Mouse (Mus musculus) limb, embryonic 14.5 days (tissue): Measurements from ENCODE around the gene Vwa5b1. TPM values are rescaled to one million over a fixed set of nuclear protein-coding genes. Genes with fewer than 3 reads are reported as not detected.

Source experiments
- ATAC-seq: fragments of 200-750 bp; cut with Nextera tagmentation; 2 replicates; pipeline ENCODE4 v1.8.0; 2017; ENCODE audit warnings: low read depth, moderate number of reproducible peaks, moderate TSS enrichment; ENCODE audit not compliant: low FRiP score
- DNase-seq: peaks from one replicate; pipeline ENCODE4 v3.0.0-alpha.2; 2015; ENCODE audit warnings: low spot score
- H3K27ac ChIP-seq: fragments of 300-500 bp; sonication (generic); replicated peaks from 2 replicates; pipeline ENCODE4 v1.5.1; 2014; ENCODE audit warnings: low read depth, mild to moderate bottlenecking, low read length, moderate library complexity, mixed read lengths
- H3K27me3 ChIP-seq: fragments of 300-500 bp; sonication (generic); 2 replicates; pipeline ENCODE4 v1.6.1; 2014; ENCODE audit warnings: low read length, mixed read lengths; ENCODE audit not compliant: control insufficient read depth, insufficient read depth
- H3K36me3 ChIP-seq: fragments of 300-500 bp; sonication (generic); 2 replicates; pipeline ENCODE4 v1.6.1; 2014; ENCODE audit warnings: mild to moderate bottlenecking, low read length, moderate library complexity, mixed read lengths; ENCODE audit not compliant: control insufficient read depth, insufficient read depth
- H3K4me1 ChIP-seq: fragments of 300-500 bp; sonication (generic); 2 replicates; pipeline ENCODE4 v1.6.1; 2014; ENCODE audit warnings: antibody characterized with exemption, low read length, mixed read lengths; ENCODE audit not compliant: control insufficient read depth, insufficient read depth
- H3K4me2 ChIP-seq: fragments of 300-500 bp; sonication (generic); replicated peaks from 2 replicates; pipeline ENCODE4 v1.6.1; 2014; ENCODE audit warnings: low read depth, mild to moderate bottlenecking, low read length, moderate library complexity; ENCODE audit not compliant: severe bottlenecking
- H3K4me3 ChIP-seq: fragments of 300-500 bp; sonication (generic); replicated peaks from 2 replicates; pipeline ENCODE4 v1.5.1; 2014; ENCODE audit warnings: low read length
- H3K9ac ChIP-seq: fragments of 300-500 bp; sonication (generic); 2 replicates; pipeline ENCODE4 v1.6.1; 2014; ENCODE audit warnings: mild to moderate bottlenecking, low read depth, low read length, moderate library complexity; ENCODE audit not compliant: severe bottlenecking
- H3K9me3 ChIP-seq: fragments of 300-500 bp; sonication (generic); 2 replicates; pipeline ENCODE4 v1.6.1; 2016; ENCODE audit warnings: low read length; ENCODE audit not compliant: control insufficient read depth
- POLR2A ChIP-seq: fragments of 200-500 bp; IDR thresholded peaks from 2 replicates; pipeline ENCODE4 v1.8.0; 2012; ENCODE audit warnings: inconsistent platforms, mild to moderate bottlenecking, moderate library complexity, borderline replicate concordance; ENCODE audit not compliant: insufficient read depth, insufficient read length; ENCODE audit errors: extremely low read depth
- WGBS: fragments of 180-500 bp; shearing (Covaris S2); extraction: QIAGEN DNeasy Blood & Tissue Kit; methylation state at CpG from one replicate; pipeline ENCODE4 v1.1.7; 2014; 5-methylcytosine and 5-hydroxymethylcytosine counted together
- polyA plus RNA-seq, 2 experiments: library from polyadenylated mRNA; depleted of rRNA in 1 of 2; stranded (reverse) in 1 of 2; unstranded in 1 of 2; fragments of >200 nt; fragmentation: Nextera tagmentation in 1 of 2; extraction: Ambion mirVana in 1 of 2; gene quantifications; 2 replicates each; pipeline versions ENCODE4 v1.2.1 to v1.2.3; 2012 to 2014

Gene Vwa5b1
- polyA plus RNA-seq, 2 experiments = 0.03 to 0.04 TPM

- Histone ChIP-seq H3K9me3 (no peaks in the 10 kb centered on the region), H3K4me1 (0 out of 2 replicates have a peak, but pooled peaks cover 5% of the 10 kb centered on the region), H3K27me3 (peaks cover 30% of the 10 kb centered on the region), H3K9ac (no peak overlapping the region), H3K36me3 (no peaks in the 10 kb centered on the region), H3K4me2 (no peak overlapping the region), H3K27ac (no peak overlapping the region), H3K4me3 (no peak overlapping the region)
- DNase-seq (no peak), ATAC-seq (no peak)
- WGBS = 3% methylated on average over 14 of the region's 14 CpGs
- no peak for TF ChIP-seq POLR2A
Measured at GRCm38 (mm10) chr4:138554934-138555333, 80.8 kb downstream of the Vwa5b1 start.

- no peak for DNase-seq
- no peak for TF ChIP-seq POLR2A
- no peak overlapping the region for H3K4me3 ChIP-seq
- H3K4me2 ChIP-seq = no peak overlapping the region
- 0 out of 2 replicates have a peak, but pooled peaks cover 5% of the 10 kb centered on the region for H3K4me1 ChIP-seq
- H3K36me3 ChIP-seq = no peaks in the 10 kb centered on the region
- H3K9me3 ChIP-seq = no peaks in the 10 kb centered on the region
- no peak for ATAC-seq
- 5% methylated on average over 2 of the region's 3 CpGs for WGBS
- no peak overlapping the region for H3K9ac ChIP-seq
- H3K27me3 ChIP-seq = peaks cover 30% of the 10 kb centered on the region
- H3K27ac ChIP-seq = no peak overlapping the region
Measured at GRCm38 (mm10) chr4:138554302-138554701, 81.4 kb downstream of the Vwa5b1 start.

- H3K4me3 ChIP-seq = no peak overlapping the region
- H3K27ac ChIP-seq = no peak overlapping the region
- H3K4me1 ChIP-seq = 0 out of 2 replicates have a peak, but pooled peaks cover 5% of the 10 kb centered on the region
- H3K4me2 ChIP-seq = no peak overlapping the region
- H3K9ac ChIP-seq = no peak overlapping the region
- no peaks in the 10 kb centered on the region for H3K36me3 ChIP-seq
- no peaks in the 10 kb centered on the region for H3K9me3 ChIP-seq
- TF ChIP-seq POLR2A = no peak
- DNase-seq (no peak), ATAC-seq (no peak)
- 72% methylated on average over 8 of the region's 8 CpGs for WGBS
- H3K27me3 ChIP-seq = peaks cover 30% of the 10 kb centered on the region
Measured at GRCm38 (mm10) chr4:138553516-138553933, 82.2 kb downstream of the Vwa5b1 start.

GRCm38 (mm10) chr4:138553116-138553515 lies 82.6 kb downstream of the Vwa5b1 start:
- WGBS = 38% methylated on average over 1 of the region's 1 CpGs
- Histone ChIP-seq H3K27ac (no peak overlapping the region), H3K36me3 (no peaks in the 10 kb centered on the region), H3K27me3 (peaks cover 30% of the 10 kb centered on the region), H3K4me3 (no peak overlapping the region), H3K9ac (no peak overlapping the region), H3K9me3 (no peaks in the 10 kb centered on the region), H3K4me2 (no peak overlapping the region), H3K4me1 (0 out of 2 replicates have a peak, but pooled peaks cover 5% of the 10 kb centered on the region)
- TF ChIP-seq POLR2A = no peak
- ATAC-seq (no peak), DNase-seq (no peak)

GRCm38 (mm10) chr4:138551601-138552000 lies 84.1 kb downstream of the Vwa5b1 start:
- 89% methylated on average over 5 of the region's 5 CpGs for WGBS
- Histone ChIP-seq H3K4me2 (no peak overlapping the region), H3K4me1 (0 out of 2 replicates have a peak, but pooled peaks cover 5% of the 10 kb centered on the region), H3K9ac (no peak overlapping the region), H3K27me3 (peaks cover 30% of the 10 kb centered on the region), H3K36me3 (no peaks in the 10 kb centered on the region), H3K4me3 (no peak overlapping the region), H3K27ac (no peak overlapping the region), H3K9me3 (no peaks in the 10 kb centered on the region)
- DNase-seq = no peak
- TF ChIP-seq POLR2A = no peak
- no peak for ATAC-seq

GRCm38 (mm10) chr4:138550557-138550956 lies 85.1 kb downstream of the Vwa5b1 start:
- H3K27ac ChIP-seq = no peak overlapping the region
- H3K9ac ChIP-seq = no peak overlapping the region
- H3K4me3 ChIP-seq = no peak overlapping the region
- WGBS = 58% methylated on average over 5 of the region's 5 CpGs
- H3K4me2 ChIP-seq = no peak overlapping the region
- H3K9me3 ChIP-seq = no peaks in the 10 kb centered on the region
- H3K27me3 ChIP-seq = peaks cover 21% of the 10 kb centered on the region
- 0 out of 2 replicates have a peak, but pooled peaks cover under 1% of the 10 kb centered on the region for H3K4me1 ChIP-seq
- TF ChIP-seq POLR2A = no peak
- H3K36me3 ChIP-seq = no peaks in the 10 kb centered on the region
- DNase-seq (no peak), ATAC-seq (no peak)
